Mouse (Mus musculus) yolk sac, embryonic 10.5 days (tissue): ENCODE data around the gene Sgpp2.

Experiments used
- DNase-seq: peaks from one replicate; pipeline ENCODE4 v3.0.0-alpha.2; 2017; ENCODE audit warnings: low spot score

Gene Sgpp2

GRCm38 (mm10) chr1:78310021-78310752, at the start of gene Sgpp2:
Gene Sgpp2, plus strand, starts transcription at chr1:78310345.
- DNase-seq, result peak; percentile 60

GRCm38 (mm10) chr1:78267519-78267918, 42.6 kb upstream of the Sgpp2 start:
- DNase-seq, result no peak

- no peak for DNase-seq
These were observed 37.2 kb upstream of the Sgpp2 start for GRCm38 (mm10) chr1:78272915-78273314.

- no peak for DNase-seq
These were observed 31.0 kb upstream of the Sgpp2 start for GRCm38 (mm10) chr1:78279128-78279527.

- DNase-seq, result no peak
These were observed 17.7 kb upstream of the Sgpp2 start for GRCm38 (mm10) chr1:78292397-78292796.

GRCm38 (mm10) chr1:78299670-78300225, 10.4 kb upstream of the Sgpp2 start:
- DNase-seq, result no peak

GRCm38 (mm10) chr1:78308688-78309087, 1.5 kb upstream of the Sgpp2 start:
- DNase-seq, result no peak

- peak; percentile 66 for DNase-seq
These were observed 865 bp upstream of the Sgpp2 start for GRCm38 (mm10) chr1:78309280-78309679.

GRCm38 (mm10) chr1:78310861-78311341, 756 bp downstream of the Sgpp2 start:
- DNase-seq, result peak; percentile 53

- DNase-seq, result peak; percentile 27
These were observed 1.3 kb downstream of the Sgpp2 start for GRCm38 (mm10) chr1:78311482-78311881.

- peak; percentile 35 for DNase-seq
These were observed 2.8 kb downstream of the Sgpp2 start for GRCm38 (mm10) chr1:78312917-78313316.

GRCm38 (mm10) chr1:78313961-78314360, 3.8 kb downstream of the Sgpp2 start:
- peak; percentile 27 for DNase-seq

GRCm38 (mm10) chr1:78318089-78318760, 8.1 kb downstream of the Sgpp2 start:
- DNase-seq, result no peak

- no peak for DNase-seq
These were observed 10.1 kb downstream of the Sgpp2 start for GRCm38 (mm10) chr1:78320291-78320690.

GRCm38 (mm10) chr1:78322098-78322778, 12.1 kb downstream of the Sgpp2 start:
- DNase-seq, result peak; percentile 70

GRCm38 (mm10) chr1:78322844-78323243, 12.7 kb downstream of the Sgpp2 start:
- no peak for DNase-seq

- DNase-seq, result no peak
These were observed 13.9 kb downstream of the Sgpp2 start for GRCm38 (mm10) chr1:78324044-78324443.

- no peak for DNase-seq
These were observed 15.7 kb downstream of the Sgpp2 start for GRCm38 (mm10) chr1:78325851-78326250.

- DNase-seq, result no peak
These were observed 18.5 kb downstream of the Sgpp2 start for GRCm38 (mm10) chr1:78328646-78329045.

- no peak for DNase-seq
These were observed 19.7 kb downstream of the Sgpp2 start for GRCm38 (mm10) chr1:78329861-78330260.

GRCm38 (mm10) chr1:78330620-78331158, 20.5 kb downstream of the Sgpp2 start:
- DNase-seq, result no peak

GRCm38 (mm10) chr1:78337726-78338125, 27.6 kb downstream of the Sgpp2 start:
- no peak for DNase-seq
